Mouse (Mus musculus) kidney, adult 9 months (tissue): Measurements from ENCODE around the gene Rufy1.
"Not testable (repeated sequence)": the region's sequence is repeated elsewhere in the genome, so short reads cannot be mapped to it uniquely, and the experiment has no call there.

Experiments used
- DNase-seq: peaks from one replicate; pipeline ENCODE4 v3.0.0; 2022

The Rufy1 gene

DNA sequence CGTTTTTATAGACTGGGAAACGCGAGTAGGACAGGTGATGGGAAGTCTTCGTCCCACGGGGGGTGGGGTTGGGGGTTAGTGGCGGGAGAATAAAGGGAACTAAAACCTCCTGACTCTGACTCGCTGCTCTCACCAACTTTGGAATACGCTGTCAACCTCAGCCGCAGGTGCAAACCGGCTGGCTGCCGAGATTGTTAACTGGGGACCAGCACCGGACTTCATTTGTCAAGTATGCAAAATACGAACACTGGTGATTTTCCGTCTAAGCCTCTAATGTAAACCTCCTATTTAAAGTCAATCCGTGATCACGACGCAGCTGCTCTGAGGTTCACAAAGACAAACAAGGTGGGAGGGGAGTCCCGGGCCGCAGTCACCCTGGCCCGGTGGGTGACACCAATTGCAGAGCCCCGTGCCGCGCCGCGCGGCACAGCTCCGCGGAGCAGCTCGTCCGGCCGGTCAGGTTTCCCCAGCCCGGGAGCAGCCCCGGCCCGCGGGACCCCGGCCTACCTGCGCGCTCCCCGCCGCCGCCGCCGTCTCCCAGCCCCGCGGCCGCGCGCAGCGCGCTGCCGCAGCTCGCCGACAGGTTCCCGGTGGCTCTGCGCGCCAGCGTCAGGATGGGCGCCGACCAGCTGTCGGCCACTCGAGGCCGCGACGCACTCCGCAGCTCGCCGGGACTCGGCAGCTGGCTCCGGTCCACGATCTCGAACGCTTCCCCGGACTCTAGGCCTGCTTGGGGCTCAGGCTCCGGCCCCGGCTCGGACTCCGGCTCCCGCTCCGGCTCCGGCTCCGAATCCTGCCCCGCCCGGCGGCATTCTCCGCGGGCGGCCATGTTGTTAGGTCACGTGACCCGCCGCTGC lies at the start of gene Rufy1:
Rufy1 (minus strand) TSS at position 849 of the 857 bp plus-strand sequence.
- peak; percentile 89 for DNase-seq

- no peak for DNase-seq
These were observed 47.1 kb upstream of the Rufy1 start for GRCm38 (mm10) chr11:50478072-50478471.

DNA sequence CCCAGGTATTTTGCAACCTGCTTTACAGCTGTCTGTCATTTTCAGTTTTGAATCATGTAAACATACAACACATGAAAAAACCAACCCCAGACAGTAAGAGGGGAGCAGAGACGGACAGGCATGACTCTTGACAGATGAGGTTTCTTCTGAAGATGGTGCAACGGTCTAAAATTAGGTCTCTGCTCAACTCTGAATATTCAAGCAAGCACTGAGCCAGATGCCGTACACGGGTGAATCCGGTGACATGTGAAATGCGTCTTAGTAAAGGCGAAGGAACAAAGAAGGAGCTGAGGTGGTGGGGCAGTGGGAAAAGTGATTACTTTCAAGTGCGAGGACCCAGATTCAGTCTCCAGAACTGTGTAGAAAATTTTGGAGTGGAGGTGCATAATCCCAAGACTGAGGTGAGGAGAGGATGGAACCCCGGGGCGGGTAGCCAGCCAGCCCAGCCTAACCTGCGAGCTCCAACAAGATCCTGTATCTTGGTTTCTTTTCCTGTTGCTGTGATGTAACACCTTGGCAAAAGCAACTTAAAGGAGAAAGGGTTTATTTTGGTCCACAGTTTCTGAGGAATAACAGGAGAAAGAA lies 46.7 kb upstream of the Rufy1 start:
- DNase-seq: no peak

DNA sequence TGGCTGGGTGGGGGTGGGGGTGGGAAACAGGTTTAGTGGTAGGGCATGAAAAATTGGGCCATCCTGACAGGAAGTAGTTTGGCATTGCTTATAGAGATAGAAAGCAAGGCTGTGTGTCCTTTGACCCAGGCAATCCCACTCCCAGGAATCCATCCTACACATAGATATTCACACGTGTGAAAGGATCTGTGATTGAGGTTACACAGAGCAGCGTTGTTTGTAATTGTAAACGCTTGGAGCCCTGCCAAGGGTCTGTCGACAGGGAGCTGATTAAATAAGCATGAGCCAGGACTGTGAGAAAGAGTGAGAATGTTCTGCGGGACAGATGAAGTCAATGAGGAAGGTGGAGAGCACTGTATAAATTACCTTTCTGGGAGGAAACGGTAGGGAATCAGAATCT lies 46.0 kb upstream of the Rufy1 start:
- DNase-seq: no peak

GRCm38 (mm10) chr11:50473933-50474332 lies 43.0 kb upstream of the Rufy1 start:
- no peak for DNase-seq

GRCm38 (mm10) chr11:50472161-50472939 lies 41.4 kb upstream of the Rufy1 start:
- DNase-seq: no peak

- no peak for DNase-seq
These were observed 30.6 kb upstream of the Rufy1 start for GRCm38 (mm10) chr11:50461481-50461880.

GRCm38 (mm10) chr11:50459250-50459649 lies 28.3 kb upstream of the Rufy1 start:
- DNase-seq: peak; percentile 38

GRCm38 (mm10) chr11:50457111-50457911 lies 26.4 kb upstream of the Rufy1 start:
- peak; percentile 57 for DNase-seq

GRCm38 (mm10) chr11:50456455-50456854 lies 25.5 kb upstream of the Rufy1 start:
- no peak for DNase-seq

- DNase-seq: no peak
These were observed 24.0 kb upstream of the Rufy1 start for GRCm38 (mm10) chr11:50454934-50455333.

DNA sequence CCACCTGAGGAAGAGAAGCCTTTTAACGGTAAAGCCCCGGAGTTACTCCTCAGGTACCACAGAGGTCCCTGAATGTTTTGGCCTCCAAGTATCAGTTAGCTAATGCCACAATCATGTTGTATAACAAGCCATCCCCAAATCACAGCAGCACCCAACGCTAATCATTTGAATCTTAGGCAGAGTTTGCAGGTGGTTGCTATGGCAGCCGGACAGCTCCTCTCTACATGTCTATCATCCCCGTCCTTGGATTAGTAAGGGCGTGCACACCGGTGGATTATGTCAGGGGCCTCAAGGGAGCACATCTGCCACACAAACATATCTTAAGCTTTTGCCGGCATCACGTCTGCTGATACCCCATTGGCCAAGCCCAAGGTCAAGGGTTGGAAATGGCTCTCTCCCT lies 19.3 kb upstream of the Rufy1 start:
- DNase-seq: no peak

DNA sequence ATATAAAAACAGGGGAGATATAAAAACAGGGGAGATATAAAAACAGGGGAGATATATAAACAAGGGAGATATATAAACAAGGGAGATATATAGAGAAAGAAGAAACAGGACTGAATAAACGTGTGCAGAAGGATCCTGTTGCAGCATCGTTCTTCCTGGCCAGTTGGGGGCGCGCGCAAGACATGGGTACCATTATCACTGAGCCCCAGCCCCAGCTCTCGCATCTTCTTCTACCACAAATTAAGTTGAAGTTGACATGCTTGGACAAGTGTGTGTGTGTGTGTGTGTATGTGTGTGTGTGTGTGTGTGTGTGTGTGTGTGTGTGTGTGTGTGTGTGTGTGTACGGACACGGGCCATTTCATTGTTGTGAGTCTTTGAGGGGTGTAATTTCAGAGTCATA lies 17.2 kb upstream of the Rufy1 start:
- DNase-seq: not testable (repeated sequence)

- peak; percentile 55 for DNase-seq
These were observed 12.5 kb upstream of the Rufy1 start for GRCm38 (mm10) chr11:50443259-50444065.

- DNase-seq: no peak
These were observed 10.7 kb upstream of the Rufy1 start for GRCm38 (mm10) chr11:50441637-50442036.

DNA sequence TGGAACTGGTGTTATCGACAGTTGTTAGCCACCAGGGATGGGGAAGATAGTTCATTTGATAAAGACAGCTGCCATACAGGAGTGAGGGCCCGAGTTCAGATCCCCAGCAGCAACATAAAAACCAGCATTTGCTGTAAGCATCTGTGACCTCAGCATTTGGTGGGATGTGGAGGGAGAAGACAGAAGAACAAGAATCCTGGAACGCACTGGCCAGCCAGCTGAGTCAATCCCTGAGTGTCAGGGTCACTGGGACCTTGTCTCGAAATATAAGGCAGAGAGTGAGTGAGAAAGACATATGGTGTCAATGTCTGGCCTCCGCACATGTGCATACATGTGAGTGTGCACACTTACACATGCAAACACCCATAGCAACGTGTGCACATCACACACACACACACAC lies 9.8 kb upstream of the Rufy1 start:
- DNase-seq: no peak

DNA sequence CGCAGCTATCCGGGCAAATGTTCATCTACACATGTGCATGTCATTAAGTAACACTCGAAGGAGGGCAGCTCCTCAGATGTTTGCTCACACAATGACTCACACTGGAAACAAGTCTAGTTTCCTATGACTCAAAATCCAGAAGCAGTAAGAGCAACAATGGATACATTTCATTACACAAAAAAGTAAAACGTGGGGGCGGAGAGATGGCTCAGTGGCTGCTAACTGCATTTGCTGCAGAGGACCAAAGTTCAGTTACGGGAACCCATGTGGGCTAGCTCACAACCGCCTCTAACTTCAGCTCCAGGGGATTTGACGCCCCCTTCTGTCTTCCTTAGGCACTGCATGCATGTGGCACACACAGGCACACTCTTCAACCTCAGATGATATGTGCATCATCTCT lies 8.9 kb upstream of the Rufy1 start:
- DNase-seq: no peak

GRCm38 (mm10) chr11:50432896-50433295 lies 2.0 kb upstream of the Rufy1 start:
- DNase-seq: no peak

GRCm38 (mm10) chr11:50432069-50432440 lies 1.1 kb upstream of the Rufy1 start:
- no peak for DNase-seq

GRCm38 (mm10) chr11:50431134-50432068 lies 476 bp upstream of the Rufy1 start:
- DNase-seq: no peak

DNA sequence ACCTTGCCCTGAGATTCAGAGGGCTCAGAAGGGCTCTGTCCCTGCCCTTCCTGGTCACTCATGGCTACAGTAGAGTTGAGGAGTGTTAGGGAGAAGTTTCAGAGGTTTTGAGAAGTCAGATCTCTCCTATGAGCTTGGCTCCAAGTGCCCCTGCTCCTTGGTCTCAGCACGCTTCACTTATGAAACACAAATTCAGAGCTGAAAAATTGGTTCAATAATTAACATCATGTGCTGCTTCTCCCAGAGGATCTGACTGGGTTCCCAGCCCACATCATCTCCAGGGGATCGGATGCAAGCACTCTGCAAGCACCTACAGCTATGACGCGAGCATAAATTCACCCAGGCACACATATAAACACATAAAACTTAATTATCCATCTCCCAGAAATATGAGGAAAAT lies 4.9 kb downstream of the Rufy1 start:
- DNase-seq: peak; percentile 54
